Mouse (Mus musculus): ENCODE results near the gene Mettl13. TPM values are rescaled to one million over a fixed set of nuclear protein-coding genes. Genes with fewer than 3 reads are reported as not detected.

Mettl13 gene
- polyA plus RNA-seq, 1 experiment from 2014 or later: 16.6 TPM

DNA sequence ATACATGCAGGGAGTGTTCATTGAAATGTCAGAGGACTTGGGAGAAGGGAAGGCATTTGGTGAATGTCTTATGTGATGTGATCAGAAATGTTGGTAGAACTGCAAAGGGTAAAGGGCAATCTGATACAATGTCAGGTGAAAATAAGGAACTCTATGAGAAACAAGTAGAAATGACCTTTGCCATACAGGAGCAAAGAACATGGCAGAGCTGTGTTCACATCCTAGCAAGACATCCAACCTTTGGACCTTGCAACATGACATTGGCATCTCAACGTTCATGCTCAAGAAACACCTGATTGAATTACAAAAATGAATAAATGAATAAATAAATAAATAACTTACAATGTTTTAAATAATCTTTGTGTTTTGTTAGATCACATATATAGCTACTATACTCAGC, 33.2 kb downstream of the Mettl13 start:
- no peak overlapping the region for H3K9ac ChIP-seq (ENCODE audit: low read length)
- H3K4me3 ChIP-seq (ENCODE audit: low read depth, low read length): no peak overlapping the region
- no peak overlapping the region for H3K27ac ChIP-seq (ENCODE audit: low read depth)
- H3K4me2 ChIP-seq (ENCODE audit: low read length): no peak overlapping the region
- no peaks in the 10 kb centered on the region for H3K4me1 ChIP-seq (replicated peaks; ENCODE audit: control insufficient read depth, insufficient read depth, low read length)
- WGBS: 75% methylated on average over 1 of the region's 1 CpGs
- no peaks in the 10 kb centered on the region for H3K27me3 ChIP-seq (replicated peaks; ENCODE audit: control insufficient read depth, insufficient read depth, low read length)
- ATAC-seq (replicated peaks; ENCODE audit: low FRiP score, low TSS enrichment, low read depth) (no peak), DNase-seq (ENCODE audit: low spot score) (no peak)
- no peaks in the 10 kb centered on the region for H3K36me3 ChIP-seq (ENCODE audit: control insufficient read depth, insufficient read depth, low read length)
- no peaks in the 10 kb centered on the region for H3K9me3 ChIP-seq (ENCODE audit: control insufficient read depth, low read length)

DNA sequence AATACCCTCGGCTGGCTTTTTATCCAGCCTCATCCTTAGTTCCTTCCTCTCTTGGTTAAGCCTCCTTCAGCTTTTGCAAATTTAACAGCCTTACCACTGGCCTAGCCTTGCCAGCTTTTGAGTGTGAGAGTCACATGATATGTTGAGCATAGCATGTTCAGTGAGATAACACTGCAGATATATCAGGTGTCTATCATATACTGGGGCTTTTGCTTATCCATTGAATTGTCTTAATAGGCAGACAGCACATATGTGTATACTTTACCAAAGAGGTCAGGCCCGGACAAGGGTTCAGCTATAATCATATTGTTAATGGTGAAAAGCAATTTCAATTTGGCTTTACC, 38.4 kb downstream of the Mettl13 start:
- no peak for ATAC-seq (replicated peaks; ENCODE audit: low FRiP score, low TSS enrichment, low read depth)
- WGBS: 77% methylated on average over 2 of the region's 2 CpGs
- H3K27ac ChIP-seq (ENCODE audit: low read depth): no peak overlapping the region

DNA sequence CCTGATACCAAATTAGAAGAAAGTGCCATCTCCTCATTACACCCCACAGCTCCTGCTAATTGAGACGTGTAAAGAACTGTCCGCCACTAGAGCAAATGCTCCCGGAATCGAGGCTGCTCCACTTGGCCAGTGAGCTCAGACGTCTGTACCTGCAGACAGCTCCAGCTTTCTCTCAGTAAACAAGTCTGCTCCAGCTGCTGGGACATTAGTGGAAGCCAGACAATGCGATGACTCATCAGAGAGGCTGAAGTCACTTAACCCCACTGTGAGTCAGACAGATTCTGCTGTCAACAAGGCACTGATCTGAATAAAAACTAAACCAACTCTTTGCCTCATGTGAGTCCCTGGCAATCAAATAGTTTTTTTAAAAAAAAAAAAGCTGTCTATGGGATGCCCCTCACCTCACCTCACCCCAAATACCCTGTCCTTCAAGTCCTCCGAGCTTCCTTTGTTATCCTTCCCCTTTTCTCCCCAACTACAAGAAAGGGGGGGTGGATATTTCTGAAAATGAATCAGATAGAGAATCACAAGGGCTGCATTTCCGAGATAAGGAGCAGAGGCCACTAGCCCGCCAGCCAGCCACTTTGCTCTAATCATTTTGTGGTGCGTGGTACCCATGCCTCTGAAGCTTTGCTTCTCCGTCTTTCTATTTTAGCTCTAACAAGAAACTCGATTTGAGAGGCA, 38.9 kb downstream of the Mettl13 start:
- H3K27me3 ChIP-seq (replicated peaks; ENCODE audit: control insufficient read depth, insufficient read depth, low read length): no peaks in the 10 kb centered on the region
- H3K4me3 ChIP-seq (ENCODE audit: low read depth, low read length): no peak overlapping the region
- WGBS: 41% methylated on average over 12 of the region's 12 CpGs
- no peaks in the 10 kb centered on the region for H3K9me3 ChIP-seq (ENCODE audit: control insufficient read depth, low read length)
- H3K36me3 ChIP-seq (ENCODE audit: control insufficient read depth, insufficient read depth, low read length): no peaks in the 10 kb centered on the region
- ATAC-seq (replicated peaks; ENCODE audit: low FRiP score, low TSS enrichment, low read depth): peak; percentile 70; the same call in 1 of the 2 replicates
- no peak overlapping the region for H3K27ac ChIP-seq (ENCODE audit: low read depth)
- H3K9ac ChIP-seq (ENCODE audit: low read length): no peak overlapping the region
- no peaks in the 10 kb centered on the region for H3K4me1 ChIP-seq (replicated peaks; ENCODE audit: control insufficient read depth, insufficient read depth, low read length)
- peak; percentile 51 for DNase-seq (ENCODE audit: low spot score)
- H3K4me2 ChIP-seq (ENCODE audit: low read length): no peak overlapping the region

More for the DNA sequence above, 38.4 kb downstream of the Mettl13 start:
- H3K4me3 ChIP-seq (ENCODE audit: low read depth, low read length): no peak overlapping the region
- H3K27me3 ChIP-seq (replicated peaks; ENCODE audit: control insufficient read depth, insufficient read depth, low read length): no peaks in the 10 kb centered on the region
- no peaks in the 10 kb centered on the region for H3K36me3 ChIP-seq (ENCODE audit: control insufficient read depth, insufficient read depth, low read length)
- H3K9me3 ChIP-seq (ENCODE audit: control insufficient read depth, low read length): no peaks in the 10 kb centered on the region
- no peaks in the 10 kb centered on the region for H3K4me1 ChIP-seq (replicated peaks; ENCODE audit: control insufficient read depth, insufficient read depth, low read length)
- no peak overlapping the region for H3K4me2 ChIP-seq (ENCODE audit: low read length)
- H3K9ac ChIP-seq (ENCODE audit: low read length): no peak overlapping the region
- no peak for DNase-seq (ENCODE audit: low spot score)

DNA sequence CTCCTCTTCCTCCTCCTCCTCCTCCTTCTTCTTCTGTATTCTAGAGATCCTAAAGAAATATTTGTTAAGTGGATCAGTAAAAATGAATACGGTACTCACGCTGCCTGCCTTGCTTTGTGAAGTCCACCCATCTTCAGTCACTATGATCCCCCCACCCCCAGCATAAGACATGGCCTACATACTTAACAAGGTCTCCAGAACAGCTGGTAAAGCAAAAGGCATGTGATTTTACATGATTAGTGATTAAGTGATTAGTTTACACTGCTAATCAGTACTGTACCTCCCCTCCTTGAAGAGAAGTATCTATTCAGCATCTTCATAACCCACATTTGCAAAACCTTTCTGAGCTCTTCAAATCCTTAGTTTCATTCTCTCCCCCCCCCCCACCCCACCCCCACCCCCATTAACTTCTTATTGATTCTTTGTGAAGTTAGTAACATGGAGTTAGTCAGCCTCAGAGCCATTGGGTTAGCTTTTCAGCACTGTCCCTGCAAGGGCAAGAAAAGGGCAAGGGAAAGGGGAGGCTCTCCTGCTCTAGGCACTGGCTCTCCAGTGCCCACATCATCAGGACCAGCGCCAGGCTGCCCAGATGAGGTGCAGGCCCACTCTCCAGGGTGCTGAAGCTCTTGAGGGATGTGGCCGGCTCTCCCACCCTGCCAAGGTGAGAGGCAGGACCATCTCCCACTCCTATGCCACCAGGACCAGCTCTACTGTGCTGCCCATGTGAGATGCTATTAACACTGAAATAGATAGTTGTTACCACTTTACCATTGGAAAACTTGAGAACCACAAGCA, 39.9 kb downstream of the Mettl13 start:
- Histone ChIP-seq H3K27me3 (replicated peaks; ENCODE audit: control insufficient read depth, insufficient read depth, low read length) (no peaks in the 10 kb centered on the region), H3K9ac (ENCODE audit: low read length) (no peak overlapping the region), H3K36me3 (ENCODE audit: control insufficient read depth, insufficient read depth, low read length) (no peaks in the 10 kb centered on the region), H3K4me3 (ENCODE audit: low read depth, low read length) (no peak overlapping the region), H3K9me3 (ENCODE audit: control insufficient read depth, low read length) (no peaks in the 10 kb centered on the region), H3K27ac (ENCODE audit: low read depth) (no peak overlapping the region), H3K4me2 (ENCODE audit: low read length) (no peak overlapping the region), H3K4me1 (replicated peaks; ENCODE audit: control insufficient read depth, insufficient read depth, low read length) (no peaks in the 10 kb centered on the region)
- DNase-seq (ENCODE audit: low spot score) (no peak), ATAC-seq (replicated peaks; ENCODE audit: low FRiP score, low TSS enrichment, low read depth) (no peak)
- WGBS: 65% methylated on average over 4 of the region's 4 CpGs

DNA sequence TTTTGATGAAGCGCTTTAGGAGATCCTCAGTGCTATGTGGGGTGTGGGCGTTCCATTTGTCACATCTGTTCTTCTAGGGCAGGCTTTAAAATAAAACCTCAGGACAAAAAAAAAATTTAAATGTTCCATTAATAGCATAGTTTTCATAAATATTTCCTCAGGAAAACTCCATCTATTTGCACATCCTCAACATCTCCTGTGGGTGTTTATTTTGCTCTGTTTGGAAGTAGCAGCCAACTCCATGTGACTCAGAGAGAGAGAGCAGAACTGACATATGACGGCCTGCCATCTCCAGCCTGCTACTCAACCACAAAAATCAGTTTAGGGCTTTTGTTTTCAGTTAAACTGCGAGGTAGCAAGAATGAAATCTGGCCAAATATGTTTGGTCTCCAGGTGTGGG, 41.8 kb downstream of the Mettl13 start:
- 78% methylated on average over 4 of the region's 4 CpGs for WGBS

DNA sequence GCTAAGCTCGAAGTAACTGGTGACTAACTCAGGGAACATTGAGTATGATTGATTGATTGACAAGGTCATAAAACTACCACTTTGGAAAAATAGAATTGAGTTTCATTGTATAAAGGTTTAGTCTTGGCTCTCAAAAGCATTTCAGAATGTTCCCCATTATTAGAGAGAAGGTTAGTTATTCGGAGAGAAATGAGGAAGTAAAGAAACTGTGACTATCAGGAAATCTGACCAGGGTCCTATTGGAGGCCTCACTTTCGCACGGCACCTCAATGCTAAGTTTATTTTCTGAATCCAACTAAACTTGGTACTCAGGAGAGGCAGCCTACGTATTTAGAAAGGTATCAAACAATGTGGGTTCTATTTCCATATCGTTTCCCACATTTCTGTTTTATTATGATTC, 42.7 kb downstream of the Mettl13 start:
- ATAC-seq (replicated peaks; ENCODE audit: low FRiP score, low TSS enrichment, low read depth): no peak
- Histone ChIP-seq H3K4me1 (replicated peaks; ENCODE audit: control insufficient read depth, insufficient read depth, low read length) (no peaks in the 10 kb centered on the region), H3K9me3 (ENCODE audit: control insufficient read depth, low read length) (no peaks in the 10 kb centered on the region), H3K27ac (ENCODE audit: low read depth) (no peak overlapping the region), H3K36me3 (ENCODE audit: control insufficient read depth, insufficient read depth, low read length) (no peaks in the 10 kb centered on the region), H3K9ac (ENCODE audit: low read length) (no peak overlapping the region), H3K4me2 (ENCODE audit: low read length) (no peak overlapping the region), H3K27me3 (replicated peaks; ENCODE audit: control insufficient read depth, insufficient read depth, low read length) (no peaks in the 10 kb centered on the region), H3K4me3 (ENCODE audit: low read depth, low read length) (no peak overlapping the region)
- 79% methylated on average over 6 of the region's 6 CpGs for WGBS
- no peak for DNase-seq (ENCODE audit: low spot score)

More for the DNA sequence above, 41.8 kb downstream of the Mettl13 start:
- Histone ChIP-seq H3K4me2 (ENCODE audit: low read length) (no peak overlapping the region), H3K9ac (ENCODE audit: low read length) (no peak overlapping the region), H3K4me1 (replicated peaks; ENCODE audit: control insufficient read depth, insufficient read depth, low read length) (no peaks in the 10 kb centered on the region), H3K27ac (ENCODE audit: low read depth) (no peak overlapping the region), H3K36me3 (ENCODE audit: control insufficient read depth, insufficient read depth, low read length) (no peaks in the 10 kb centered on the region), H3K27me3 (replicated peaks; ENCODE audit: control insufficient read depth, insufficient read depth, low read length) (no peaks in the 10 kb centered on the region), H3K4me3 (ENCODE audit: low read depth, low read length) (no peak overlapping the region), H3K9me3 (ENCODE audit: control insufficient read depth, low read length) (no peaks in the 10 kb centered on the region)
- ATAC-seq (replicated peaks; ENCODE audit: low FRiP score, low TSS enrichment, low read depth) (no peak), DNase-seq (ENCODE audit: low spot score) (no peak)

Other genes with a start within 250 kb of the Mettl13 start
- 6.9 and 7.9 TPM in 2 replicates for gene Dnm3, start 70.5 kb downstream of the Mettl13 start, polyA plus RNA-seq (2014; fragmentation: Nextera tagmentation; extraction: Ambion mirVana)
- 49.2 and 53.3 TPM in 2 replicates for gene Vamp4, start 22.0 kb upstream of the Mettl13 start, polyA plus RNA-seq (2014; fragmentation: Nextera tagmentation; extraction: Ambion mirVana)
- not detected in 2 replicates for gene Myoc, start 90.6 kb upstream of the Mettl13 start, polyA plus RNA-seq (2014; fragmentation: Nextera tagmentation; extraction: Ambion mirVana)
- gene Myocos, start 109.7 kb upstream of the Mettl13 start, polyA plus RNA-seq (2014; fragmentation: Nextera tagmentation; extraction: Ambion mirVana): not detected in 2 replicates
- gene Prrc2c, start 192.0 kb upstream of the Mettl13 start, polyA plus RNA-seq (2014; fragmentation: Nextera tagmentation; extraction: Ambion mirVana): 162 and 171 TPM in 2 replicates

Data from intestine, embryonic 14.5 days (tissue).